Mouse (Mus musculus) small intestine, adult 2 months (tissue): ENCODE data around the gene Ajap1.

ENCODE experiments used
- CTCF ChIP-seq: fragments of 200-500 bp; IDR thresholded peaks from 2 replicates; pipeline ENCODE4 v1.5.1; 2012; ENCODE audit warnings: low read depth, mild to moderate bottlenecking, control low read depth, inconsistent platforms, low read length, moderate library complexity, mixed read lengths; ENCODE audit not compliant: insufficient replicate concordance, insufficient read length; ENCODE audit errors: extremely low read depth
- POLR2A ChIP-seq: fragments of 200-500 bp; IDR thresholded peaks from 2 replicates; pipeline ENCODE4 v1.6.1; 2012; ENCODE audit warnings: low read depth, mild to moderate bottlenecking, control low read depth, inconsistent platforms, low read length, moderate library complexity

DNA sequence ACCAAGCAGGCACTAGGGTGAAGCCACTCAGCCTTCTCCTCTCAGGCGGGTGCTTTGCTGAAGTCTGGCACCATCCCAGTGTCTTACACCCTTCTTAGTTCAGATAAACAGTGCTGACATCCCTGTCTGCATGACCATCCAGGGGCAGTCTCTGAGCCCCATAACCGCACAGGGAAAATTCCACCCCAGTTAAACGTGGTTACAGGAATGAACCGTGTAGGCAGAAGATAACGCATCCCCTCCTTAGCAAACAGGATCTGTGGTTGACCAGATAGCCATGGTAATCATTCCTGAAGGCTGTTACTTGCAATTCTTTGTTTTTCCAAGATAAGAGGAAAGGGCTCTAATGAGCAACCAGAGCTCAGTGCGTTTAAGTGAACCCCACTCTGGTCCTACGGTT is 19.3 kb upstream of the Ajap1 start:
- TF ChIP-seq POLR2A: no peak
- no peak for TF ChIP-seq CTCF
